ENCODE assay signal across 12 mouse cellular contexts in the genomic region with DNA sequence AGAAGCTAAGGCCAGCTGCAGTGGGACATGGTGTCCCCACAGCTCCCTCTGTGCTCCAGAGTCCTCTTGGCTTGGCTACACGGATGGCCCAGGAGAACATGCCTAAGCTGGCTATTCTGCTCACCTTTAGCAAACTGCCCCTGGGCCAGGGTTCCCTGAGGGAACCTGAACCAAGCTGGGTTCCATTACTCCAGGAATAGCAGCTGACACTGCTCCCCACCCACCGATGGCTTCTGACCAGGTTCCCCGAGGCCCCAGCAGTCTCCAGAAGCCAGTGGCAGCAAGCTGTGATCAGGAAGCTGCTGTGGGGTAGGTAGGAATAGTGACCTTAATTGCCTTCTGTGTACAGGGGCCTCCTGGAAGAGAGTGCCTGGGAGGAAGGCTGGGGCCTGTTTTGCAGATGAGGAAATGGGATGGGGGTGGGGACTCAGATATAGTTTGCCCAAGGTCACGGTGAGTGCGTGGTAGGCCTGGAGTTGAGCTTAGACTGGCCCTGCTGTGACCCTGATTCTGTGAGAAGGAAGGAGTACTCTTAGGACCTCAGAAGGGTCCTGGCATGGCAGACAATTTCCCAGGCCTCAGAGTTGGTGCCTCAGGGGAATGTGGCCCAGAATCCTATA. TPM values are rescaled to one million over a fixed set of nuclear protein-coding genes. Genes with fewer than 3 reads are reported as not detected.
DNase-seq lines count a peak whose midpoint lies in the region; ATAC-seq and TF ChIP-seq lines count a peak whose summit lies in the region.
"Had no signal": no experiment of that assay in that cellular context is flagged by ENCODE, and none has a peak within 500 bp of the region (broad histone marks: within the 10 kb centered on the region; RNA-seq: fewer than 3 reads in every experiment).

No protein-coding gene starts in this region.

- H3K9ac ChIP-seq in liver, adult 2 months (ENCODE audit: low read depth, low read length), result peak overlapping the region; percentile 14; the same call in 1 of the 2 replicates
- no peak overlapping the region for H3K9ac ChIP-seq in embryonic facial prominence, embryonic 14.5 days (ENCODE audit: low read depth, low read length)
- H3K9ac ChIP-seq in intestine, embryonic 14.5 days (ENCODE audit: low read length), result no peak overlapping the region
- H3K9ac ChIP-seq: hindbrain, embryonic 15.5 days had no signal

- peak; percentile 80 for DNase-seq in liver, adult 2 months (ENCODE audit: extremely low read depth, low read depth, low spot score)
- no peak for DNase-seq in liver
- no peak for DNase-seq in embryonic facial prominence, embryonic 14.5 days (ENCODE audit: low spot score)
- no peak for DNase-seq in intestine, embryonic 14.5 days (ENCODE audit: low spot score)
- peak; percentile 93 for DNase-seq in skeletal muscle tissue, adult 2 months (ENCODE audit: low read depth, low spot score)
- DNase-seq in urinary bladder, postnatal 25 days (ENCODE audit: low spot score), result no peak
- DNase-seq in right cerebral cortex, postnatal 14 days, result no peak
- DNase-seq: cerebellum, adult 2 months; left cerebral cortex, postnatal 4 days had no signal

- ATAC-seq in embryonic facial prominence, embryonic 14.5 days (ENCODE audit: low read depth), result 0 out of 2 replicates have a peak, but pooled peaks have one; percentile 1
- ATAC-seq in intestine, embryonic 14.5 days (replicated peaks; ENCODE audit: low FRiP score, low TSS enrichment, low read depth), result no peak
- ATAC-seq in frontal cortex, adult (ENCODE audit: low TSS enrichment), result no peak
- ATAC-seq: Patski had no signal

- WGBS in liver, adult 2 months, result 15% methylated on average over 5 of the region's 5 CpGs
- WGBS in embryonic facial prominence, embryonic 14.5 days, result 42% methylated on average over 5 of the region's 5 CpGs
- WGBS in intestine, embryonic 14.5 days, result 24% methylated on average over 5 of the region's 5 CpGs

- no peaks in the 10 kb centered on the region for H3K27me3 ChIP-seq in liver, adult 2 months (ENCODE audit: control insufficient read depth, insufficient read depth, low read length)
- no peaks in the 10 kb centered on the region for H3K27me3 ChIP-seq in embryonic facial prominence, embryonic 14.5 days (replicated peaks; ENCODE audit: control insufficient read depth, insufficient read depth, low read length)
- no peaks in the 10 kb centered on the region for H3K27me3 ChIP-seq in intestine, embryonic 14.5 days (replicated peaks; ENCODE audit: control insufficient read depth, insufficient read depth, low read length)
- H3K27me3 ChIP-seq: hindbrain, embryonic 15.5 days; Patski had no signal

- no peak for TF ChIP-seq CTCF in liver, adult 2 months (IDR thresholded peaks at IDR 0.05; ENCODE audit: low read depth, low read length)

- H3K4me3 ChIP-seq in liver, adult 2 months (ENCODE audit: insufficient read depth, low read depth, low read length), result no peak overlapping the region
- no peak overlapping the region for H3K4me3 ChIP-seq in embryonic facial prominence, embryonic 14.5 days (ENCODE audit: low read depth, low read length)
- H3K4me3 ChIP-seq in intestine, embryonic 14.5 days (ENCODE audit: low read depth, low read length), result no peak overlapping the region
- H3K4me3 ChIP-seq: hindbrain, embryonic 15.5 days had no signal

- H3K79me2 ChIP-seq in liver, adult 2 months (ENCODE audit: control insufficient read depth, insufficient read depth, low read length), result no peaks in the 10 kb centered on the region

- H3K27ac ChIP-seq in liver, adult 2 months (replicated peaks; ENCODE audit: insufficient read depth, low read depth, low read length), result peak overlapping the region; percentile 84
- peak overlapping the region; percentile 59 for H3K27ac ChIP-seq in embryonic facial prominence, embryonic 14.5 days (replicated peaks; ENCODE audit: low read depth, low read length)
- H3K27ac ChIP-seq in intestine, embryonic 14.5 days (ENCODE audit: low read depth), result peak overlapping the region; percentile 29
- H3K27ac ChIP-seq: hindbrain, embryonic 15.5 days had no signal

- TF ChIP-seq POLR2A in liver, adult 2 months (IDR thresholded peaks at IDR 0.05; ENCODE audit: extremely low read depth, insufficient read depth, low read length), result no peak

- no peaks in the 10 kb centered on the region for H3K9me3 ChIP-seq in embryonic facial prominence, embryonic 14.5 days (ENCODE audit: control insufficient read depth, low read length)
- H3K9me3 ChIP-seq in intestine, embryonic 14.5 days (ENCODE audit: control insufficient read depth, low read length), result no peaks in the 10 kb centered on the region
- H3K9me3 ChIP-seq: hindbrain, embryonic 15.5 days had no signal

- H3K4me2 ChIP-seq in embryonic facial prominence, embryonic 14.5 days (ENCODE audit: low read depth, low read length), result no peak overlapping the region
- H3K4me2 ChIP-seq in intestine, embryonic 14.5 days (ENCODE audit: low read length), result no peak overlapping the region
- H3K4me2 ChIP-seq: hindbrain, embryonic 15.5 days had no signal

- H3K4me1 ChIP-seq in liver, adult 2 months (ENCODE audit: control insufficient read depth, insufficient read depth, low read length), result peaks cover 27% of the 10 kb centered on the region
- peaks cover 53% of the 10 kb centered on the region for H3K4me1 ChIP-seq in embryonic facial prominence, embryonic 14.5 days (ENCODE audit: control insufficient read depth, insufficient read depth, low read length)
- peaks cover 53% of the 10 kb centered on the region for H3K4me1 ChIP-seq in intestine, embryonic 14.5 days (replicated peaks; ENCODE audit: control insufficient read depth, insufficient read depth, low read length)

- H3K36me3 ChIP-seq in liver, adult 2 months (ENCODE audit: control insufficient read depth, insufficient read depth, low read length), result no peaks in the 10 kb centered on the region
- no peaks in the 10 kb centered on the region for H3K36me3 ChIP-seq in embryonic facial prominence, embryonic 14.5 days (ENCODE audit: control insufficient read depth, insufficient read depth, low read length)
- no peaks in the 10 kb centered on the region for H3K36me3 ChIP-seq in intestine, embryonic 14.5 days (ENCODE audit: control insufficient read depth, insufficient read depth, low read length)
- H3K36me3 ChIP-seq: hindbrain, embryonic 15.5 days had no signal

RNA-seq across cellular contexts. Expression of a gene that starts 20.4 kb away (rescaled TPM):
- 11.7 and 16.3 TPM in 2 replicates for total RNA-seq in liver, adult 2 months (2014; rRNA removed)
- 19.3 and 21.9 TPM in 2 replicates for polyA plus RNA-seq in liver, adult 2 months (2012; rRNA removed)
- polyA plus RNA-seq in embryonic facial prominence, embryonic 14.5 days (2014; fragmentation: Nextera tagmentation; extraction: Ambion mirVana), result 39.5 and 40.2 TPM in 2 replicates
- polyA plus RNA-seq in intestine, embryonic 14.5 days (2014; fragmentation: Nextera tagmentation; extraction: Ambion mirVana), result 58.3 and 63.4 TPM in 2 replicates

RNA-seq across cellular contexts. Expression of a gene that starts 34.8 kb away (rescaled TPM):
- not detected in 2 replicates for total RNA-seq in liver, adult 2 months (2014; rRNA removed)
- not detected in 2 replicates for polyA plus RNA-seq in liver, adult 2 months (2012; rRNA removed)
- 3.9 and 4.7 TPM in 2 replicates for polyA plus RNA-seq in embryonic facial prominence, embryonic 14.5 days (2014; fragmentation: Nextera tagmentation; extraction: Ambion mirVana)
- 1.7 and 3.4 TPM in 2 replicates for polyA plus RNA-seq in intestine, embryonic 14.5 days (2014; fragmentation: Nextera tagmentation; extraction: Ambion mirVana)
- total RNA-seq: left cerebral cortex, postnatal 4 days had no signal
- polyA plus RNA-seq: Patski had no signal

RNA-seq across cellular contexts. Expression of a gene that starts 47.5 kb away (rescaled TPM):
- total RNA-seq in liver, adult 2 months (2014; rRNA removed), result 25.4 and 28.8 TPM in 2 replicates
- 5.8 and 6.4 TPM in 2 replicates for polyA plus RNA-seq in liver, adult 2 months (2012; rRNA removed)
- polyA plus RNA-seq in embryonic facial prominence, embryonic 14.5 days (2014; fragmentation: Nextera tagmentation; extraction: Ambion mirVana), result 13.8 and 14.5 TPM in 2 replicates
- polyA plus RNA-seq in intestine, embryonic 14.5 days (2014; fragmentation: Nextera tagmentation; extraction: Ambion mirVana), result 14.1 and 15.9 TPM in 2 replicates

RNA-seq across cellular contexts. Expression of a gene that starts 58.4 kb away (rescaled TPM):
- total RNA-seq in liver, adult 2 months (2014; rRNA removed), result 3.5 and 3.7 TPM in 2 replicates
- 2.0 and 3.2 TPM in 2 replicates for polyA plus RNA-seq in liver, adult 2 months (2012; rRNA removed)
- 124 and 127 TPM in 2 replicates for polyA plus RNA-seq in embryonic facial prominence, embryonic 14.5 days (2014; fragmentation: Nextera tagmentation; extraction: Ambion mirVana)
- polyA plus RNA-seq in intestine, embryonic 14.5 days (2014; fragmentation: Nextera tagmentation; extraction: Ambion mirVana), result 40.0 and 46.4 TPM in 2 replicates
- polyA plus RNA-seq: Patski had no signal

Comparison
In these comparisons a context has a peak if more than half of its experiments do, and no peak if none do; other contexts are left out.
1. DNase-seq: peak in liver, adult 2 months (single experiment) and skeletal muscle tissue, adult 2 months (single experiment); none in liver (single experiment), embryonic facial prominence, embryonic 14.5 days (single experiment), intestine, embryonic 14.5 days (single experiment), urinary bladder, postnatal 25 days (single experiment) and right cerebral cortex, postnatal 14 days (single experiment).
2. H3K27ac ChIP-seq: peak in every context shown above with its lines; median percentile 84 in liver, adult 2 months; 59 in embryonic facial prominence, embryonic 14.5 days; 29 in intestine, embryonic 14.5 days.